Mouse (Mus musculus): Measurements from ENCODE around the gene Lyz1. TPM values are rescaled to one million over a fixed set of nuclear protein-coding genes. Genes with fewer than 3 reads are reported as not detected.
"Not testable (repeated sequence)": the region's sequence is repeated elsewhere in the genome, so short reads cannot be mapped to it uniquely, and the experiment has no call there.

The Lyz1 gene
- polyA plus RNA-seq, 1 experiment from 2014 or later, result 13.5 TPM

DNA sequence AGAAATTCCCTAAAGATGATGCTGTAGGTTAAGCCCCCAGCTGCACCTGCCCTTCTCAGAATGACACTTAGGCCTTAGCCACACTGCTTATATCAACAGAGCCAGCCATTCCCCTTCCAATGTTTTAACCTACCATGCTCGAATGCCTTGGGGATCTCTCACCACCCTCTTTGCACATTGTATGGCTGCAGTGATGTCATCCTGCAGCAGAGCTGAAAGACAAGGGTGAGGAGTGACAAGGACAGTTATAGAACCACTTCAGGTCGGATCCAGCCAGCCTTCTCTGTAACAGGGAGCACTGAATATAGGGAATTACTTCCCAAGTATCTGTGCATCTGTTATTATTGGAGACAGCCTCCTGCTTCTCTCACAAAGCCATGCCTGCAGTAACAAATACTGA lies 14.2 kb downstream of the Lyz1 start:
- ATAC-seq (ENCODE audit: insufficient number of reproducible peaks, low FRiP score), result peak; percentile 73
- not testable (repeated sequence) for H3K36me3 ChIP-seq, H3K4me3 ChIP-seq

DNA sequence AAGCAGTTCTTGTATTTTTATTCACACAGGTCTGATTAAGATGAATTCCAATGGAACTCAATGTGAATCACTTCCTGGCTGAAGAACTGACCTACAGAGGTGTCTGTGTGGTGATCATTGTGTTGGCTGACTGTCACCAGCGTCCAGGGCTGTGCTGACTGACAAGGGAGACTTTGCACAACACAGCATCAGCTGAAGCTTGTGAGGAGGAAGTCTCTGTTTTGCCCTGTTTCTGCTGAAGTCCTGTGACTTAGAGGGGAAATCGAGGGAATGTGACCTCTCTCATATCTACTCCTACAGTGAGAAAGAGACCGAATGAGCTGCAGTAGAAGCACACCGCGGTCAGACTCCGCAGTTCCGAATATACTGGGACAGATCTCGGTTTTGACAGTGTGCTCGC lies 14.9 kb downstream of the Lyz1 start:
- not testable (repeated sequence) for H3K9ac ChIP-seq; H3K9me3 ChIP-seq (replicated peaks); H3K4me2 ChIP-seq; H3K4me3 ChIP-seq; H3K36me3 ChIP-seq
- Histone ChIP-seq H3K27ac (ENCODE audit: poor library complexity, severe bottlenecking) (peak overlapping the region; percentile 62; the same call in 1 of the 2 replicates), H3K27me3 (replicated peaks) (peaks cover 17% of the 10 kb centered on the region), H3K4me1 (replicated peaks) (peaks cover 27% of the 10 kb centered on the region)
- ATAC-seq (ENCODE audit: insufficient number of reproducible peaks, low FRiP score), result peak; percentile 33
- WGBS, result 75% methylated on average over 9 of the region's 9 CpGs

More for the DNA sequence above, 14.2 kb downstream of the Lyz1 start:
- not testable (repeated sequence) for H3K4me2 ChIP-seq; H3K9me3 ChIP-seq (replicated peaks); H3K9ac ChIP-seq
- 33% methylated on average over 2 of the region's 2 CpGs for WGBS
- Histone ChIP-seq H3K4me1 (replicated peaks) (peaks cover 27% of the 10 kb centered on the region), H3K27ac (ENCODE audit: poor library complexity, severe bottlenecking) (peak overlapping the region; percentile 62), H3K27me3 (replicated peaks) (peaks cover 17% of the 10 kb centered on the region)

DNA sequence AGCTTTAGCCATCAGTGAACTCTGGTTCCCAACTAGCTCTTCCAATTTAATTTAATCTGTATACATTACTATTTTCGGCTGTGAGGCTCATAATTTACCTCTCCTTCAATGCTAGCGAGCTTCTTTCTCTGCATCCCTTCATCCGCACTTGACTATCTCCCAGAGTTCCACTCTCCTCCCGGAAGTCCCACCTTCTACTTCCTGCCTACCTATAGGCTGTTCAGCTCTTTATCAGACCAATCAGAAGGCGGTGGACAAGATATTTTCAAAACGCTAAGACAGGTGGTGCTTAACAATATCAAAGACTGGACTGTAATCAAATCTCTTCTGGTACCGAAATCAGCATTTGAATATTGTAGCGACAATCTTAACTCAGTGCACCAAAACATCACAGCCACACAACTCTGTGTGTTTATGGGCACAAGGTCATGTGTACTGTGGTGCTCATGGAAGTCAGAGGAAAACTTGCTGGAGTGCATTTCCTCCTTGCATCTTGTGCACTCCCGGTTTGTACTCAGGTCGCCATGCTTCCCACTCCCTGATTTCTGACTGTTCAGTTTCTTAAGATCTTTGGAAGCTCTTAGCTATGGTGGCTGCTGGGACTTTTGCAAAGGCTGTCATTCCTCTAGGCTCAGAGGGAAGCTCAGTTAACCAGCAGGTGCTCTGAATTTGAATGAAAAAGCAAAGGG lies 16.8 kb downstream of the Lyz1 start:
- Histone ChIP-seq H3K4me2 (no peak overlapping the region), H3K4me3 (no peak overlapping the region), H3K4me1 (replicated peaks) (peaks cover 17% of the 10 kb centered on the region), H3K9ac (no peak overlapping the region), H3K9me3 (replicated peaks) (no peaks in the 10 kb centered on the region), H3K36me3 (no peaks in the 10 kb centered on the region), H3K27ac (ENCODE audit: poor library complexity, severe bottlenecking) (no peak overlapping the region), H3K27me3 (replicated peaks) (peaks cover 8% of the 10 kb centered on the region)
- no peak for ATAC-seq (ENCODE audit: insufficient number of reproducible peaks, low FRiP score)
- 74% methylated on average over 10 of the region's 10 CpGs for WGBS

DNA sequence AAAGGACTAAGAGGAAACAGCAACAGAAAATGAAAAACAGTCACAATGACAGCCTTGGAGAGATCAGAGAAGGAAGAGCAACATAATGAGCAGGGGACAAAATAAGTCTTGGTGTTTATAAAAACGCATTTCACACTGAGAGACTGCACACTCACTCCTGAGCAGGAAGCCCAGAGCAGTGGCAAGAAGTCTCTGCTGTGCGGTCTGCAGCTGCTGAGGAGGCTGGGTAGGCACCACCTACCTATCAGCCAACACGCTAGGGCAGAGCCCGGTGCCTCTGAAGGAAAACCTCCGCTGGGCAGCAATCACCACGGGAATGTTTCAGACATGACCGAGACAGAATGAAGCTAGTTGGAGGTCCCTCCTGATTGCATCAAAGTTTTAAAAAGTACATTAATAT lies 18.0 kb downstream of the Lyz1 start:
- not testable (repeated sequence) for H3K9me3 ChIP-seq (replicated peaks); H3K27ac ChIP-seq (ENCODE audit: poor library complexity, severe bottlenecking); H3K4me3 ChIP-seq; H3K36me3 ChIP-seq; ATAC-seq (ENCODE audit: insufficient number of reproducible peaks, low FRiP score); H3K4me2 ChIP-seq; H3K9ac ChIP-seq; H3K27me3 ChIP-seq (replicated peaks)
- peaks cover 17% of the 10 kb centered on the region for H3K4me1 ChIP-seq (replicated peaks)
- WGBS, result 72% methylated on average over 4 of the region's 7 CpGs

DNA sequence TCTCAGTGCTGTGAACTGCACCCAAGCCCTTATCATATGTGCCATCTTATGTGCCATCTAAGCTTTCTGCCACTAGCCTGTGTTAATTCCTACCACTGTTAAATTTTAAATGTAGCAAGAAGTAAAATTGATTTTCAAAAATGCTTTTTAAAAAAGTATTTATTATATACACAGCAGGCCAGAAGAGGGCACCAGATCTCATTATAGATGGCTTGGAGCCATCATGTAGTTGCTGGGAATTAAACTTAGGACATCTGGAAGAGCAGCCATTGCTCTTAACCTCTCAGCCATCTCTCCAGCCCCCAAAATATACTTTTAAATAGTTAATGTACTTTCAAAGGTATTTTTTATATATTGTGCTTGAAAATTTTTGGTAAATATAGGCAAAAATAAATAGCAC lies 20.6 kb downstream of the Lyz1 start:
- no peaks in the 10 kb centered on the region for H3K36me3 ChIP-seq
- no peak overlapping the region for H3K9ac ChIP-seq
- peaks cover 9% of the 10 kb centered on the region for H3K4me1 ChIP-seq (replicated peaks)
- no peak overlapping the region for H3K4me3 ChIP-seq
- H3K27ac ChIP-seq (ENCODE audit: poor library complexity, severe bottlenecking), result no peak overlapping the region
- ATAC-seq (ENCODE audit: insufficient number of reproducible peaks, low FRiP score), result no peak
- H3K4me2 ChIP-seq, result no peak overlapping the region
- no peaks in the 10 kb centered on the region; the same call in 1 of the 2 replicates for H3K27me3 ChIP-seq (replicated peaks)
- no peaks in the 10 kb centered on the region for H3K9me3 ChIP-seq (replicated peaks)

DNA sequence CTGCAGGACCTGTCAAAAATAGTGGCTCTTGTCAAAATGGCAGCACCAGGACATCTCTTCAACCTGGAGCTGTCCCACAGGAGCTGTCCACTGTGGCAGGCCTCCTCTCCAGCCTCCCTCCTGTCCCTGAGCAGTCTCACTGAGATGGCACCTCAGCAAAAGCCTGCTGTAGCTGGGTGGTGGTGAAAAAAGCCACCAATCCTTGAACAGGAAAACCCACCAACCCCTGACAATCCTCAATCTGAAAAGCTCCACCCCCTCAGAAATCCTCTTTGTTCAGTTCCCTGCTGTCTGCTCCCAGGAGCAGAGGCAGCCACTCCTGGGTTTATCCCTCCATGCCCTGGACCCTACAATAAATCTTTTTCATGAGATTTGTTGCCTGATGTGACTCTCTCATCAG lies 32.8 kb downstream of the Lyz1 start:
- no peak overlapping the region for H3K4me2 ChIP-seq
- peaks cover 14% of the 10 kb centered on the region for H3K9me3 ChIP-seq (replicated peaks)
- H3K4me3 ChIP-seq, result no peak overlapping the region
- ATAC-seq (ENCODE audit: insufficient number of reproducible peaks, low FRiP score), result no peak
- 0 out of 2 replicates have a peak, but pooled peaks cover 3% of the 10 kb centered on the region for H3K27me3 ChIP-seq (replicated peaks)
- no peak overlapping the region for H3K9ac ChIP-seq
- no peak overlapping the region for H3K27ac ChIP-seq (ENCODE audit: poor library complexity, severe bottlenecking)
- H3K4me1 ChIP-seq (replicated peaks), result no peaks in the 10 kb centered on the region
- H3K36me3 ChIP-seq, result no peaks in the 10 kb centered on the region

DNA sequence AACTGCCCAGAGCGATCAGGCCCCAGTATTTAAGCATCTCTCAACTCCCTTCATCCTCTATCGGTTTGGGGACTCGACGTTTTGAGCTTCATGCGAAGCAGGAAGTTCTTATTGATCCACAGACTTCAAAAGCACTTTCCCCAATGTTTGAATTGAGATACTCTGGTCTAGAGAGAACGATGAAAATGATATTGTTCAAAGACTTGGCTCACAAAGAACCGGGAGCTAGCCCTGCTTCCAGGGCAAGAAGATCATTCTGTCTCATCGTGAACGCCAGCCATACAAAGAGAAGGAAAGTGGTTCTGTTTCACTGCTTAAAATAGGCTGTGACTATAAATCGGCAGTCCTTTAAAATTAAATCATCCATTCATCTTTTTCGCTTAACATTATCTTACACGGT lies 54.1 kb downstream of the Lyz1 start, which contains the start of gene 9530003J23Rik:
Gene 9530003J23Rik (minus strand): TSS at position 101 of the 400 bp plus-strand sequence.
- no peak for ATAC-seq (ENCODE audit: insufficient number of reproducible peaks, low FRiP score)
- H3K4me3 ChIP-seq, result no peak within 1 kb of the TSS
- H3K9ac ChIP-seq, result no peak within 1 kb of the TSS
- no peaks in the 10 kb centered on the region for H3K9me3 ChIP-seq (replicated peaks)
- H3K36me3 ChIP-seq, result no peaks in the 10 kb centered on the region
- WGBS, result 83% methylated on average over 12 of the region's 12 CpGs
- H3K27me3 ChIP-seq (replicated peaks), result 0 out of 2 replicates have a peak, but pooled peaks cover 5% of the 10 kb centered on the region
- no peak within 1 kb of the TSS for H3K27ac ChIP-seq (ENCODE audit: poor library complexity, severe bottlenecking)
- 0 out of 2 replicates have a peak, but pooled peaks cover 3% of the 10 kb centered on the region for H3K4me1 ChIP-seq (replicated peaks)
- no peak within 1 kb of the TSS for H3K4me2 ChIP-seq

Other genes starting within 250 kb of the Lyz1 start
- gene Lrrc10, start 247.5 kb downstream of the Lyz1 start, polyA plus RNA-seq (2016; fragmentation: Nextera tagmentation; extraction: Ambion mirVana), result 52.9 and 57.4 TPM in 2 replicates
- 171 and 182 TPM in 2 replicates for gene Cct2, start 229.1 kb downstream of the Lyz1 start, polyA plus RNA-seq (2016; fragmentation: Nextera tagmentation; extraction: Ambion mirVana)
- 23.4 and 25.0 TPM in 2 replicates for gene Frs2, start 144.3 kb downstream of the Lyz1 start, polyA plus RNA-seq (2016; fragmentation: Nextera tagmentation; extraction: Ambion mirVana)
- gene Yeats4, start 68.4 kb downstream of the Lyz1 start, polyA plus RNA-seq (2016; fragmentation: Nextera tagmentation; extraction: Ambion mirVana), result 64.1 and 66.2 TPM in 2 replicates
- not detected in 2 replicates for gene 9530003J23Rik, start 54.2 kb downstream of the Lyz1 start, polyA plus RNA-seq (2016; fragmentation: Nextera tagmentation; extraction: Ambion mirVana)
- 87.0 and 95.2 TPM in 2 replicates for gene Lyz2, start 10.5 kb downstream of the Lyz1 start, polyA plus RNA-seq (2016; fragmentation: Nextera tagmentation; extraction: Ambion mirVana)
- gene Cpsf6, start 87.1 kb upstream of the Lyz1 start, polyA plus RNA-seq (2016; fragmentation: Nextera tagmentation; extraction: Ambion mirVana), result 120 TPM in 2 replicates

Measured in heart, embryonic 12.5 days (tissue).